Mouse (Mus musculus): ENCODE results near the gene Epha4.

The Epha4 gene

GRCm38 (mm10) chr1:77473446-77474376 lies 41.2 kb downstream of the Epha4 start:
- DNase-seq, result no peak

GRCm38 (mm10) chr1:77472566-77472965 lies 42.3 kb downstream of the Epha4 start:
- no peak for DNase-seq

GRCm38 (mm10) chr1:77471447-77471846 lies 43.4 kb downstream of the Epha4 start:
- DNase-seq, result no peak

GRCm38 (mm10) chr1:77471037-77471436 lies 43.9 kb downstream of the Epha4 start:
- peak; percentile 15 for DNase-seq

- DNase-seq, result peak; percentile 15
Measured at GRCm38 (mm10) chr1:77468717-77469314, 46.1 kb downstream of the Epha4 start.

- DNase-seq, result no peak
Measured at GRCm38 (mm10) chr1:77465524-77465923, 49.4 kb downstream of the Epha4 start.

GRCm38 (mm10) chr1:77464108-77464507 lies 50.8 kb downstream of the Epha4 start:
- no peak for DNase-seq

- peak; percentile 74 for DNase-seq
Measured at GRCm38 (mm10) chr1:77461877-77462615, 52.8 kb downstream of the Epha4 start.

GRCm38 (mm10) chr1:77460831-77461629 lies 53.9 kb downstream of the Epha4 start:
- peak; percentile 19 for DNase-seq

GRCm38 (mm10) chr1:77458751-77459385 lies 56.0 kb downstream of the Epha4 start:
- no peak for DNase-seq

GRCm38 (mm10) chr1:77457446-77457800 lies 57.5 kb downstream of the Epha4 start:
- no peak for DNase-seq

- DNase-seq, result no peak
Measured at GRCm38 (mm10) chr1:77456695-77457445, 58.0 kb downstream of the Epha4 start.

GRCm38 (mm10) chr1:77453811-77454210 lies 61.1 kb downstream of the Epha4 start:
- no peak for DNase-seq

- DNase-seq, result no peak
Measured at GRCm38 (mm10) chr1:77452721-77453120, 62.2 kb downstream of the Epha4 start.

GRCm38 (mm10) chr1:77451541-77451940 lies 63.3 kb downstream of the Epha4 start:
- DNase-seq, result no peak

- no peak for DNase-seq
Measured at GRCm38 (mm10) chr1:77450201-77450600, 64.7 kb downstream of the Epha4 start.

GRCm38 (mm10) chr1:77447061-77447614 lies 67.8 kb downstream of the Epha4 start:
- DNase-seq, result no peak

- DNase-seq, result no peak
Measured at GRCm38 (mm10) chr1:77446438-77446837, 68.5 kb downstream of the Epha4 start.

GRCm38 (mm10) chr1:77444648-77445047 lies 70.2 kb downstream of the Epha4 start:
- no peak for DNase-seq

- peak; percentile 45 for DNase-seq
Measured at GRCm38 (mm10) chr1:77441987-77442386, 72.9 kb downstream of the Epha4 start.

GRCm38 (mm10) chr1:77441401-77441800 lies 73.5 kb downstream of the Epha4 start:
- DNase-seq, result no peak
